Mouse (Mus musculus): ENCODE data around the gene Zfr2.

Gene Zfr2

GRCm38 (mm10) chr10:81247804-81248203 is 14.8 kb downstream of the Zfr2 start:
- DNase-seq (ENCODE audit: low read depth, low spot score) = peak; percentile 85

DNA sequence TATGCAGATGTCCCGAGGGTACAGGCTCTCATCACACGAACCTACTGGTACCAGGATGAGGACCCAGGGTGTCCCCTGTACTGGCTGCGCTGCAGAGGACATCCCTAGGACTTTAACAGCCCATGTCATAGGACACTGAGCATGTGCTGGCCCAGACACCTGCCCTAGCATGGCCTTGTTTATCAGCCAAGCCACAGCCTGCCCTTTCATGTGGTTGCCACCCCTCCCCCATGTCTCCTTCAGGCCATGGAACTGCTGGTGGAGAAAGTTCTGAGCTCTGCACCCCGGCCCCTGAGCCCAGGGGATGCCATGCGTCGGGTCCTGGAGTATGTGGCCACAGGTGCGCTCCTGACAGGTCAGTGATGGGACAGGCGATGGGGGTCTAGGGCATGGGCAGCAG is 16.5 kb downstream of the Zfr2 start:
- peak; percentile 49 for DNase-seq (ENCODE audit: low read depth, low spot score)

DNA sequence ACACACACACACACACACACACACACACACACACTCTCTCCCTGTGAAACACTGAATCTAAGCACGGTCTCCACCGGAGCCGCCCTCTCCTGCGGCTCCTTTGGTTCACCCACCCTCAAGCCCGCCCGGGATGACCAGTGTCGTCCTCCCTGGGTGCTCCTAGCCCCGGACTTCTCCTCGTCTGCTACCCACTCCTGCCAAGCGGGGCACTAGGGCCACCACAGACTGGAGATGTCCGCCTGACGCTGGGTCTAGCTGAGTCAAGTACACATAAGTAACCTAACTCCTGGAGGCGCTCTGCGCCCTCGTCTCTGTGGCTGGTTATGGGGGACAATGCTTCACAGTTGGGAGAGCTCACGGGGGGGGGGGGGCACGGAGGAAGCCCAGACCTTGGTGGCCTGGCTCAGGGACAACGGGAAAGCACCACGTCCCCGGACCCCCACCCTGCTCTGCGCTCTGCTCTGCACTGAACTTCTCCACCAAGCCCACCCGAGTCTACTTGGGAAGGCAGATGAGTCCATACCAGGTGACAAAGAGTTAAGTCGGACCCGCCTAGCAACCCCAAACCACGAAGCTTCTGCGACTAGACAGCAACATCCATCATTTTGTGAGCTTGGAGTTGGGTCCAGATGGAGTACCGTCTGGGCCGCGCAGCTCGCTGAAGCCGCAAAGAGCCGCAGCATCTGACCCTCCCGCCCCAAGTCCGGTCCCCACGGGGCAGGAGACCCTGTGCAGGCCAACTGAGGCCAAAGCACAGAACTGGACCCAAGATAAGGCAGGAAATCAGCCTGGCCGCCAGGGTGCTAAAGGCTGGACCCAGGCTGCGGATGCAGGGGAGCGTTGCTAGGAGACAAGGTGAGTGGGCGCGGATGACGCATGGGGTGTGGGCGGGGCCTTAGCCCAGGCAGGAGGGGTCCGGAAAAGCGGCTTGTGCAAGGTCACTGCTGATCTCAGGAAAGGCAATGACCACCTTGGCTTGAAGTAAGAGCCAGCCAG is 19.8 kb downstream of the Zfr2 start, which contains the start of gene Matk:
Matk (plus strand) TSS at position 512 of the 996 bp plus-strand sequence.
- DNase-seq (ENCODE audit: low read depth, low spot score) = peak; percentile 87

GRCm38 (mm10) chr10:81254886-81255285 is 21.9 kb downstream of the Zfr2 start:
- DNase-seq (ENCODE audit: low read depth, low spot score) = no peak

- peak; percentile 58 for DNase-seq (ENCODE audit: low read depth, low spot score)
These were observed 24.4 kb downstream of the Zfr2 start for GRCm38 (mm10) chr10:81257158-81258039.

DNA sequence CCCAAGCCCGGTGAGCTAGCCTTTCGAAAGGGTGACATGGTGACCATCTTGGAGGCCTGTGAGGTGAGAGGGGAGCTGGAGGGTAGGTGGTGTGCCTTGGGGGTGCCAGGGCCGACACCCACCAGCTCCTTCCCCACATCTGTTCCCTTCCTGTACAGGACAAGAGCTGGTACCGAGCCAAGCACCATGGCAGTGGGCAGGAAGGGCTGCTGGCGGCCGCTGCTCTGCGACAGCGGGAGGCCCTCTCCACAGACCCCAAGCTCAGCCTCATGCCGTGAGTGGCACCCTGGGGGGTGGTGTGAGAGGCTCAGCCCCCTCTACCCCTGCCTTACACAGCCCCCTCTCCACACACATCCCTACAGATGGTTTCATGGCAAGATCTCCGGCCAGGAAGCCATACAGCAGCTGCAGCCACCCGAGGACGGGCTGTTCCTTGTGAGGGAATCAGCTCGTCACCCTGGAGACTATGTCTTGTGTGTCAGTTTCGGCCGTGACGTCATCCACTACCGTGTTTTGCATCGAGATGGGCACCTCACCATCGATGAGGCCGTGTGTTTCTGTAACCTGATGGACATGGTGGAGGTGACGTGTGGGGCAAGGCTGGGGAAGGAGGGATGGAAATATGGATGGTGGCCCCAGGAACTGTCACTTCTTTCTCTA is 26.4 kb downstream of the Zfr2 start:
- no peak for DNase-seq (ENCODE audit: low read depth, low spot score)

DNA sequence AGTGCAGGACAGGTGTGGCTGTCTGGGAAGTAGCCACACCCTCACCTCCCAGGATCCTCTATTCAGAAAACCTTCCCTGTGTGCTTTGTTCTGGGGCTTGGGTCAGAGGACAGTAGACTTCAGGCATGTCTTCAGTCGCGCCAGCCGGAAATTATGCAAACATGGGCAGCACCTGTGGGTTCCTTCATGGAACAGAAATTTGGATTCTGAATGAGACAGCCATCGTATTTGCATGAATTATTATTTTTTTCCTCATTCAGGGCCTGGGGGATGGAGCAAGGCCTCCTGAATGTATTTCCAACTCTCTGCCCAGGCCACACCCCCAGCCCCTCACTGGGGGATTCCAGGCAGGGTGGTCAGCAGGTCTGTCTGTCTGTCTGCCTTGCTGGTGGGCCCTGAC is 28.1 kb downstream of the Zfr2 start:
- DNase-seq (ENCODE audit: low read depth, low spot score) = no peak

- no peak for DNase-seq (ENCODE audit: low read depth, low spot score)
These were observed 32.6 kb downstream of the Zfr2 start for GRCm38 (mm10) chr10:81265540-81265939.

GRCm38 (mm10) chr10:81266211-81267105 is 33.5 kb downstream of the Zfr2 start, which contains the start of the genes Mrpl54 and Apba3:
Gene Mrpl54, minus strand, starts transcription at chr10:81266934.
Gene Apba3, plus strand, starts transcription at chr10:81266960.
- peak; percentile 99 for DNase-seq (ENCODE audit: low read depth, low spot score)

GRCm38 (mm10) chr10:81268056-81268455 is 35.1 kb downstream of the Zfr2 start:
- DNase-seq (ENCODE audit: low read depth, low spot score) = peak; percentile 86

- DNase-seq (ENCODE audit: low read depth, low spot score) = no peak
These were observed 35.9 kb downstream of the Zfr2 start for GRCm38 (mm10) chr10:81268643-81269412.

DNA sequence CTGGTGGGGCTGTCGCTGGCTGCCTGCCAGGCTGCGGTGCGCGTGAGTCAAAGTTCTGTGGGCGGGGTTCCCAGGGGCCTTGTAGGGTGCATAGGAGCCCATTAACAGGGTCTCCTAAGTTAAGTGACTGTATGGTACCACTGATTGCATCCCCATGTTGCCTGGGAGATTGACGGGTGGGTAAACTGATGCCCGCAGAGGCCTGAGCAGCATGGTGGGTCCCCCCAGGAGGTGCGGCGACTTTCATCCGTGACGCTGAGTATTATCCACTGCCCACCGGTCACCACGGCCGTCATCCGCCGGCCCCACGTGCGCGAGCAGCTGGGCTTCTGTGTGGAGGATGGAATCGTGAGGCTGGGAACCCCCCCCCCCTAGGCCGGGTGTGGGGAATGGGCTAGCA is 39.4 kb downstream of the Zfr2 start:
- no peak for DNase-seq (ENCODE audit: low read depth, low spot score)

GRCm38 (mm10) chr10:81273842-81274241 is 40.9 kb downstream of the Zfr2 start:
- no peak for DNase-seq (ENCODE audit: low read depth, low spot score)

DNA sequence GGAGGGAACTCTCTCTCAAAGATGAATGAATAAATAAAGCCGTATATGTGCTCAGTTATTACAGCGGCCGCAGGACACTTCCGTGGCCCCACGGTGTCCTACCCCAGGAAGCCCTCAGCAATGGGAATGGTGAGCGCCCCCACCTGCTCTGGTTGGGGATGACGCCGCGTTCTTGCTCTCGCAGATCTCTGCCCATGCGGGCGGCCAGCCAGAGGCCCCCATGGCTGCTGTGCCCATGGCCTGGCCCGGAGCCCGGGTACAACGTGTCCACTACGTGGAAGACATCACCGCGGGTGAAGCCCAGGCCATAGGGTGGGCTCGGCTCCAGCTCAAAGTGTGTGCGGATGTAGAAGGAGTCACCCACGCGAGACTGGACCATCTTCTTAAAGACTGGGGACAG is 44.7 kb downstream of the Zfr2 start:
- no peak for DNase-seq (ENCODE audit: low read depth, low spot score)

- no peak for DNase-seq (ENCODE audit: low read depth, low spot score)
These were observed 46.5 kb downstream of the Zfr2 start for GRCm38 (mm10) chr10:81279496-81279895.

DNA sequence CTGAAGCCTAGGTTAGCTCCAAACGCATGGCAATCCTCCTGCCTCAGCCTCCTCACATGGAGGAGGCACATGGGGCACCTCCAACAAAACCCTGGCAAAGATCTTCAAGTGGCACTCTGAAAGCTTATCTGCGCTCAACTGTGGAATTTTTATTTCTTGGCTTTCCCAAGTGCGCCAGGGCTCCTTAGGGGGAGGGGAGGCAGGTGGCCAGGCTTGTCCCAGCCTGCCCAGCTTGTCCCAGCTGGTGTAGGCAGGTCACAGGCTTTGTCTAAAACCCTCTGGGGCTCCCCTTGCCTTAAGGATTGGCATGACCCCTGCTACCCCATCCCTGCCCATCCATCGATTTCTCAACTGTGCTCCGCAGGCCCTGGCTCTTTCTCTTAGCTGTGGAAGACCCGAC is 51.2 kb downstream of the Zfr2 start:
- no peak for DNase-seq (ENCODE audit: low read depth, low spot score)

- DNase-seq (ENCODE audit: low read depth, low spot score) = no peak
These were observed 51.8 kb downstream of the Zfr2 start for GRCm38 (mm10) chr10:81284719-81285118.

GRCm38 (mm10) chr10:81285694-81286450 is 52.9 kb downstream of the Zfr2 start:
- DNase-seq (ENCODE audit: low read depth, low spot score) = peak; percentile 93

DNA sequence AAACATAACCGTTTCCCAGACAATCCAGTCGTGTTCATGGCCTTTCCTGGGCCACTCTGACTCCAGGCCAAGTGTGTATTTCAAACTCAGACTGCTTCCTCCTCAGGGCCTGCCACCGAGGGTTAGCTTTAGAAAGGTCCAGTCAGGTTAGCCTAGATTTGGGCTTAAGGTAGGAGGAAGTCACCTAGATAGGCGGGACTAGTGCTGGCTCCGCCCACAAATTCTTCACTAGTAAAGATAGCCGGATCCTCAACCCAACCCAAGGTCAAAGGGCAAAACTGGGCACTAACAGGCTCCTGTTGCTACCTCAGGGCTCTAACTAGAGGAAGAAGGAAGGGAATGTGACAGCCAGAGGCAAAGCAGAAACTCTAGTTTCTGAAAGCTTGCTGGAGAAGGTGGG is 53.6 kb downstream of the Zfr2 start:
- peak; percentile 55 for DNase-seq (ENCODE audit: low read depth, low spot score)
